Comparison of ENCODE assay signal across 24 mouse cellular contexts in the genomic region with DNA sequence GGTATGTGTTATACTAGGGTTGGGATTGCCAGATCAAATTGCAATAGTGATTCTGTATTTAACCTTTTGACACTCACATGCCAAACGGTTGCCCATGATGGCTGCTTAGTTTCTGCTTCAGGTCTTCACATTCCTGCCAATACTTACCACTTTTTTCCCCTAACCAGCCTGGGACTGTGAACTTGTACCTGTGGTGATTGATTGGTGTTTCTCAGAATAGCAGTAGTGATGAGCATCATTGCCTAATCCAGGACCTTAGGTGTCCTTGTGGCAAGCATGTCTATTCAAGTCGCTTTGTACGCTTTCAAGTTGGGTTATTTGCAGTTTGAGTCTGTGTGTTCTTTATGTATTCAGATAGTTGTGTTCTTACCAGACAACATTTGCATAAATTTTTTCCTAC. TPM values are rescaled to one million over a fixed set of nuclear protein-coding genes. Genes with fewer than 3 reads are reported as not detected.
DNase-seq lines count a peak whose midpoint lies in the region; TF ChIP-seq lines count a peak whose summit lies in the region.
"Had no signal": no experiment of that assay in that cellular context is flagged by ENCODE, and none has a peak within 500 bp of the region (broad histone marks: within the 10 kb centered on the region; RNA-seq: fewer than 3 reads in every experiment).

No protein-coding gene starts in this region.

- peak overlapping the region; percentile 90 for H3K27ac ChIP-seq in gastrocnemius, adult 2 months
- H3K27ac ChIP-seq in liver, adult 2 months (replicated peaks; ENCODE audit: insufficient read depth, low read depth, low read length), result no peak overlapping the region
- H3K27ac ChIP-seq: embryonic facial prominence, embryonic 13.5 days; embryonic facial prominence, embryonic 15.5 days; forebrain, embryonic 13.5 days; forebrain, embryonic 15.5 days had no signal

- DNase-seq in gastrocnemius, adult 2 months, result no peak
- no peak for DNase-seq in gastrocnemius, postnatal 25 days
- peak; percentile 97 for DNase-seq in liver, adult 2 months (ENCODE audit: extremely low read depth, low read depth, low spot score)
- DNase-seq in liver, result no peak
- DNase-seq in fat pad, adult 2 months (ENCODE audit: extremely low read depth, low read depth, low spot score), result peak; percentile 95
- no peak for DNase-seq in urinary bladder, adult 2 months (ENCODE audit: low spot score)
- DNase-seq: adrenal gland, adult 8-10 months; adrenal gland, postnatal 14 days; adrenal gland, postnatal 36 days; B cell, adult 2 months; cerebellum, adult 11-12 months; cerebellum, adult 2 months; cerebellum, adult 9-10 months; cerebellum, postnatal 10 days; cerebellum, postnatal 36 days; embryo, embryonic 11 days; forebrain, postnatal 0 days had no signal

- intact Hi-C loops in gastrocnemius, adult 2 months (cut with DNase I), result loop anchor here (5.0 kb wide), 1 partner anchor 79 kb away; no protein-coding TSS in a partner anchor

- peaks cover 8% of the 10 kb centered on the region; the same call in 1 of the 2 replicates for H3K79me2 ChIP-seq in liver, adult 2 months (ENCODE audit: control insufficient read depth, insufficient read depth, low read length)

- H3K27me3 ChIP-seq in liver, adult 2 months (ENCODE audit: control insufficient read depth, insufficient read depth, low read length), result no peaks in the 10 kb centered on the region
- H3K27me3 ChIP-seq: CH12.LX; embryonic facial prominence, embryonic 13.5 days; embryonic facial prominence, embryonic 15.5 days; forebrain, embryonic 13.5 days; forebrain, embryonic 15.5 days; Patski had no signal

- peaks cover 23% of the 10 kb centered on the region for H3K36me3 ChIP-seq in liver, adult 2 months (ENCODE audit: control insufficient read depth, insufficient read depth, low read length)

- 26% methylated on average over 3 of the region's 3 CpGs for WGBS in liver, adult 2 months

- H3K4me3 ChIP-seq in gastrocnemius, adult 2 months, result no peak overlapping the region
- no peak overlapping the region for H3K4me3 ChIP-seq in liver, adult 2 months (ENCODE audit: insufficient read depth, low read depth, low read length)
- H3K4me3 ChIP-seq: embryonic facial prominence, embryonic 13.5 days; embryonic facial prominence, embryonic 15.5 days; erythroblast, embryonic 14.5 days; forebrain, embryonic 13.5 days; forebrain, embryonic 15.5 days had no signal

- TF ChIP-seq CTCF in gastrocnemius, adult 2 months (IDR thresholded peaks at IDR 0.05), result no peak
- TF ChIP-seq CTCF in liver, adult 2 months (IDR thresholded peaks at IDR 0.05; ENCODE audit: low read depth, low read length), result no peak

- H3K9ac ChIP-seq in liver, adult 2 months (ENCODE audit: low read depth, low read length), result no peak overlapping the region
- H3K9ac ChIP-seq: embryonic facial prominence, embryonic 13.5 days; embryonic facial prominence, embryonic 15.5 days; forebrain, embryonic 13.5 days; forebrain, embryonic 15.5 days; forebrain, postnatal 0 days had no signal

- TF ChIP-seq POLR2A in liver, adult 2 months (IDR thresholded peaks at IDR 0.05; ENCODE audit: extremely low read depth, insufficient read depth, low read length), result no peak

- H3K4me1 ChIP-seq in liver, adult 2 months (ENCODE audit: control insufficient read depth, insufficient read depth, low read length), result peaks cover 20% of the 10 kb centered on the region

RNA-seq across cellular contexts. Expression of a gene that starts 34.7 kb away (rescaled TPM):
- 10 to 100 TPM; 30.2 to 31.9 TPM for total RNA-seq in gastrocnemius, adult 2 months (2021)
- 10 to 100 TPM; 23.7 to 31.7 TPM for total RNA-seq in gastrocnemius, postnatal 25 days (2021)
- total RNA-seq in liver, adult 2 months (2014; rRNA removed), result 6.8 and 8.3 TPM in 2 replicates
- 12.8 and 14.2 TPM in 2 replicates for polyA plus RNA-seq in liver, adult 2 months (2012; rRNA removed)
- 17.7 and 18.5 TPM in 2 replicates for polyA plus RNA-seq in urinary bladder, adult 2 months (2012; rRNA removed)

RNA-seq across cellular contexts. Expression of a gene that starts 34.8 kb away (rescaled TPM):
- 10 to 100 TPM; 21.3 to 23.0 TPM for total RNA-seq in gastrocnemius, adult 2 months (2021)
- 10 to 100 TPM; 15.1 to 17.9 TPM for total RNA-seq in gastrocnemius, postnatal 25 days (2021)
- total RNA-seq in liver, adult 2 months (2014; rRNA removed), result 8.2 and 8.9 TPM in 2 replicates
- polyA plus RNA-seq in liver, adult 2 months (2012; rRNA removed), result 7.6 and 9.0 TPM in 2 replicates
- polyA plus RNA-seq in urinary bladder, adult 2 months (2012; rRNA removed), result 19.6 and 20.8 TPM in 2 replicates

Comparison
In these comparisons a context has a peak if more than half of its experiments do, and no peak if none do; other contexts are left out.
1. DNase-seq: peak in liver, adult 2 months (single experiment) and fat pad, adult 2 months (single experiment); none in gastrocnemius, adult 2 months (single experiment), gastrocnemius, postnatal 25 days (single experiment), liver (single experiment) and urinary bladder, adult 2 months (single experiment).